Mouse (Mus musculus): ENCODE data around the gene Sh3kbp1. TPM values are rescaled to one million over a fixed set of nuclear protein-coding genes. Genes with fewer than 3 reads are reported as not detected.
"Not testable (repeated sequence)": the region's sequence is repeated elsewhere in the genome, so short reads cannot be mapped to it uniquely, and the experiment has no call there.

Sh3kbp1 gene
- 9.0 and 9.7 TPM in 2 replicates for polyA plus RNA-seq (2015; fragmentation: Nextera tagmentation; extraction: Ambion mirVana)

DNA sequence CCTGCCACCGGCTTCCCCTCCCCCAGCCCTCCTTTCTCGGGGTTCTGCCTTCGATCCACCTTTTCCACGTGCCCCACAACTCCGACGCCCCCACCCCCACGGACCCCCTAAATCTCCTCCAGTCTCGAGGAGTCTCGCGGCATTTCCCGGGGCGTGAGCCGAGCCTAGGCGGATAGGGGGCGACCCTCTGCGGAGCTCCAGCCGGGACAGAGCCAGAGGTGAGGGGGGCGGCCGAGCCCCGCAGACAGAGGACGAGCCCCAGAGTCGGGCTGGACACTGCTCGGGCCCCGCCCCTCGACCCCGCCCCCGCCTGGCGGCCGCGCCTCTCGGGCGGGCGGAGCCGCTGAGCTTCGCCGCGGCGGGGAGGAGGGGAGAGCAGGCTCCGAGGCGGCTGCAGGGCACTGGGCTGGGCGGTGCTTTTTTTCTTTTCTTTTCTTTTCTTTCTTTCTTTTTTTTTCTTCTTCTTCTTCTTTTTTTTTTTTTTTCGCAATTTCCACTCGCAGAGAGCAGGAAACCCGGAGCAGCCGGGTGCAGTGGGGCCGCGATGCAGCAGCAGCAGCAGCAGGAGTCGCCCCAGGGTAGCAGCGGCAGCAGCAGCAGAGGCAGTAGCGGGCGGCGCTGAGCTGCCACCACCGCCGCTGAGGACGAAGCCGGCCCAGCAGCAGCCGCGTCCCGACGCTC lies at the start of gene Sh3kbp1:
TSS of gene Sh3kbp1 (plus strand) at position 366 of the 681 bp plus-strand sequence.
- WGBS (ENCODE audit: insufficient replicate concordance): 16% methylated on average over 45 of the region's 60 CpGs
- TF ChIP-seq CTCF (IDR thresholded peaks at IDR 0.05; ENCODE audit: low read depth): peak; percentile 48
- no peak for TF ChIP-seq EP300 (IDR thresholded peaks at IDR 0.05; ENCODE audit: low read depth)
- Histone ChIP-seq H3K9me3 (ENCODE audit: low read length) (no peaks in the 10 kb centered on the region), H3K36me3 (replicated peaks; ENCODE audit: insufficient read depth, low read length) (no peaks in the 10 kb centered on the region), H3K4me1 (ENCODE audit: insufficient read depth) (peaks cover 6% of the 10 kb centered on the region), H3K9ac (replicated peaks) (peak within 1 kb of the TSS; percentile 64), H3K4me2 (ENCODE audit: low read depth, low read length) (peak within 1 kb of the TSS; percentile 81), H3K27ac (ENCODE audit: low read depth) (peak within 1 kb of the TSS; percentile 51), H3K27me3 (ENCODE audit: insufficient read depth, low read length) (0 out of 2 replicates have a peak, but pooled peaks cover 6% of the 10 kb centered on the region), H3K4me3 (ENCODE audit: low read depth, low read length) (peak within 1 kb of the TSS; percentile 60)
- DNase-seq (peak; percentile 78), ATAC-seq (peak; percentile 90)

DNA sequence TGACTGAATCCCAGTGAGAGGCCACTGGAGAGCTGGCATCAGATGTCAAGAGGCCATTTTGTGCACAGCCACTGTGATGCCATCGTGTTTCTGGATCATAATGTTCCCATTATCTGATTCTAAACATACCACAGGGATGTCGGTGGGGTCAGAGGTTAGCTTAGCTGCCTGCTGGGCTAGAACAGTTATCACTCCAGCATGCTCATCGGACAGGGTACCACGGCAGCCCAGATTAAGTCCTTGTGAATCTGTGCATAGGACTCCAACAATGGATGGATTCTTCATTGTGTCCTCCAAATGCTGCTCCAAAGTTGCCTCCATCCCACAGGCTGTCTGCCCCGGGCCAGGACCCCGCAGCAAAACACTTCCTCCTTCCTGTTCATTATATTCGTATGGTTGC lies 42.3 kb upstream of the Sh3kbp1 start:
- H3K36me3 ChIP-seq (replicated peaks; ENCODE audit: insufficient read depth, low read length); ATAC-seq; H3K4me2 ChIP-seq (ENCODE audit: low read depth, low read length); H3K27me3 ChIP-seq (ENCODE audit: insufficient read depth, low read length); H3K27ac ChIP-seq (ENCODE audit: low read depth); H3K9ac ChIP-seq (replicated peaks); H3K9me3 ChIP-seq (ENCODE audit: low read length); DNase-seq; H3K4me1 ChIP-seq (ENCODE audit: insufficient read depth); H3K4me3 ChIP-seq (ENCODE audit: low read depth, low read length): not testable (repeated sequence)
- WGBS (ENCODE audit: insufficient replicate concordance): 75% methylated on average over 7 of the region's 7 CpGs

DNA sequence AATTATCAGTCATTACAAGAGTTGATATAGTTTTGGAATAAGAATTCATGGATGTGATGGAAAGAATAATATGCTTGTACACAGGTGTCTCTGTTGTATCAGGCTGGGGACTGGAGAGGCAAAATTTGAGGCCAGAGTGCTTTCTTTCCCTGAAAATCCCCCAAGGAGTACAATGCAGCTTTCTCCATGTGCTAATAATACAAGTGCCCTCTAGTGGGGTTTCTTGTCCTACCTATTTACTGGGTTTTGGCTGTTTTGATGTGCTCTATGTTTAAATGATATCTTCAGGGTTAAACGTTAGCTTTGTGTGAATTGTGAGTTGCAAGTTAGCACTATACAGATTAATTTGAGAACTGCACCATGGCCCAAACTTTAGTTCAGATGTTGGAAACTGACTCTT lies 35.4 kb upstream of the Sh3kbp1 start:
- no peaks in the 10 kb centered on the region for H3K36me3 ChIP-seq (replicated peaks; ENCODE audit: insufficient read depth, low read length)
- H3K9me3 ChIP-seq (ENCODE audit: low read length): no peaks in the 10 kb centered on the region
- H3K27ac ChIP-seq (ENCODE audit: low read depth): no peak overlapping the region
- H3K9ac ChIP-seq (replicated peaks): no peak overlapping the region
- no peak for ATAC-seq
- H3K4me2 ChIP-seq (ENCODE audit: low read depth, low read length): no peak overlapping the region
- 0 out of 2 replicates have a peak, but pooled peaks have one; percentile 7 for TF ChIP-seq CTCF (IDR thresholded peaks at IDR 0.05; ENCODE audit: low read depth)
- TF ChIP-seq EP300 (IDR thresholded peaks at IDR 0.05; ENCODE audit: low read depth): no peak
- WGBS (ENCODE audit: insufficient replicate concordance): 51% methylated on average over 1 of the region's 1 CpGs
- no peak overlapping the region for H3K4me3 ChIP-seq (ENCODE audit: low read depth, low read length)
- H3K27me3 ChIP-seq (ENCODE audit: insufficient read depth, low read length): no peaks in the 10 kb centered on the region
- no peak for DNase-seq
- H3K4me1 ChIP-seq (ENCODE audit: insufficient read depth): no peaks in the 10 kb centered on the region

DNA sequence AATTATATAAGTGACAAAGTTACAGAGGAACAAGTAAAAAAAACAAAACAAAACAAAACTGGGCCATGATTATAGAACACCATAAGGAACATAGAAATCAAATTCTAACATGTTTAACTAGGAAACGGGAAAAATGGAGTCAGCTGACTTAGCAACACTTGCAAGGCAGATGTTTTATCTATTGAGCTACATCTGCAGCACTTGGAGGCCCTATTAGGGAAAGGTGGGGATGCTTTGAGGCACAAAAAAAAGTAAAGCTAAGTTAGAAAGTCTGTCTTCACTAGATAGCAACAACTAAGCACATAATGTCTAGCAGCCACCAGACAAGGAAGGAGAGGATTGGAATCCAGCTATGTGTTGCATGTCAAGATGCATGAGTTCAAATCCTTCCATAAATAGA lies 29.6 kb upstream of the Sh3kbp1 start:
- TF ChIP-seq EP300 (IDR thresholded peaks at IDR 0.05; ENCODE audit: low read depth): peak; percentile 77
- no peak for TF ChIP-seq CTCF (IDR thresholded peaks at IDR 0.05; ENCODE audit: low read depth)
- no peak overlapping the region for H3K4me2 ChIP-seq (ENCODE audit: low read depth, low read length)
- H3K27ac ChIP-seq (ENCODE audit: low read depth): no peak overlapping the region
- H3K4me1 ChIP-seq (ENCODE audit: insufficient read depth): no peaks in the 10 kb centered on the region
- no peaks in the 10 kb centered on the region for H3K9me3 ChIP-seq (ENCODE audit: low read length)
- WGBS (ENCODE audit: insufficient replicate concordance): 56% methylated on average over 1 of the region's 1 CpGs
- H3K27me3 ChIP-seq (ENCODE audit: insufficient read depth, low read length): no peaks in the 10 kb centered on the region
- DNase-seq: no peak
- H3K36me3 ChIP-seq (replicated peaks; ENCODE audit: insufficient read depth, low read length): no peaks in the 10 kb centered on the region
- peak; percentile 87 for ATAC-seq
- no peak overlapping the region for H3K9ac ChIP-seq (replicated peaks)
- no peak overlapping the region for H3K4me3 ChIP-seq (ENCODE audit: low read depth, low read length)

DNA sequence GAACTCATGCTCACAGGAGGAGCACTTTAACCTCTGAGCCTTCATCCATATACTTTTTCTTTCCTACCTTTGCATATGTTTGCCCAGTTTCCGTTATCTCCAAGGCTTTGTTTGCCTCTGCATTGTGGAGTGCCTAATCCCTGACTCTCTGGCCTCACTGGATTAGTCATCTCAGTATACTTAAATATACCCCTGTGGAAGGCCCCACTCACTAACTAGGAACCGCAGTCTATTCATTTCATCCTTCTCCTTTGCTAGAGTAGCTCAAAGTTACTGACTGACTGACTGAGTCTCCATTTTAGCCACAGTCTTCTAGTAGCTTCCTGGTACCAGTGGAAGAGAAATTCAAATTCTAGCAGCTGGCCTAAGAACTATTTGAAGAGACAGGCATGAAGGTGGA lies 22.2 kb upstream of the Sh3kbp1 start:
- Histone ChIP-seq H3K9me3 (ENCODE audit: low read length) (no peaks in the 10 kb centered on the region), H3K9ac (replicated peaks) (no peak overlapping the region), H3K4me2 (ENCODE audit: low read depth, low read length) (no peak overlapping the region), H3K27me3 (ENCODE audit: insufficient read depth, low read length) (no peaks in the 10 kb centered on the region), H3K36me3 (replicated peaks; ENCODE audit: insufficient read depth, low read length) (no peaks in the 10 kb centered on the region), H3K27ac (ENCODE audit: low read depth) (no peak overlapping the region), H3K4me1 (ENCODE audit: insufficient read depth) (no peaks in the 10 kb centered on the region), H3K4me3 (ENCODE audit: low read depth, low read length) (no peak overlapping the region)
- WGBS (ENCODE audit: insufficient replicate concordance): 83% methylated on average over 2 of the region's 2 CpGs
- TF ChIP-seq CTCF (IDR thresholded peaks at IDR 0.05; ENCODE audit: low read depth): no peak
- TF ChIP-seq EP300 (IDR thresholded peaks at IDR 0.05; ENCODE audit: low read depth): no peak
- no peak for ATAC-seq
- DNase-seq: no peak

DNA sequence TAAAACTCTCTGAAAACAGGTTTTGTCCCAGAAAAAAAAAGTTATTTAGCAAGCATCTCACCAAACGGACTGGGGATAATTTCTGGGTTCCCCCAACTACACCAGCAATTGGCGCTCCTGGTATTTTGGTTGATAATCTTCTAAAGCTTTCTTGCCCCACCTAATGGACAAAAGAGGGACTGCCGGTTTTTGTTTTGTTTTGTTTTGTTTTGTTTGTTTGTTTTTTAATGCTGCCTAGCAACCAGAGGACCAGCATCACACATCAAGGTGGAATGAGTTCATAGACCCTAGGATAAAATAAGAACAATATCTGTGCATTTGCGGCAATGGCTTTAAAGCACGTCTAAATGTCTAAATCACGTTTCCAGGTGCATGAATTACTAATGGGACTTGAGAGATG lies 20.1 kb upstream of the Sh3kbp1 start:
- no peaks in the 10 kb centered on the region for H3K27me3 ChIP-seq (ENCODE audit: insufficient read depth, low read length)
- H3K9me3 ChIP-seq (ENCODE audit: low read length): no peaks in the 10 kb centered on the region
- no peak overlapping the region for H3K4me2 ChIP-seq (ENCODE audit: low read depth, low read length)
- WGBS (ENCODE audit: insufficient replicate concordance): 42% methylated on average over 6 of the region's 6 CpGs
- H3K27ac ChIP-seq (ENCODE audit: low read depth): no peak overlapping the region
- H3K4me1 ChIP-seq (ENCODE audit: insufficient read depth): no peaks in the 10 kb centered on the region
- DNase-seq (peak; percentile 16), ATAC-seq (no peak)
- H3K36me3 ChIP-seq (replicated peaks; ENCODE audit: insufficient read depth, low read length): no peaks in the 10 kb centered on the region
- H3K9ac ChIP-seq (replicated peaks): no peak overlapping the region
- no peak for TF ChIP-seq EP300 (IDR thresholded peaks at IDR 0.05; ENCODE audit: low read depth)
- peak; percentile 57 for TF ChIP-seq CTCF (IDR thresholded peaks at IDR 0.05; ENCODE audit: low read depth)
- H3K4me3 ChIP-seq (ENCODE audit: low read depth, low read length): no peak overlapping the region
